Mouse (Mus musculus) adrenal gland, postnatal 4 days (tissue): ENCODE measurements at regions not wholly inside any gene's neighbourhood (a gene's known extent, or its start where the extent isn't known, plus 50 kb on each side); places are given as distances from the start of the nearest gene placed in this dataset.
"Not testable (repeated sequence)": the region's sequence is repeated elsewhere in the genome, so short reads cannot be mapped to it uniquely, and the experiment has no call there.

ENCODE experiments used
- DNase-seq, 2 experiments: peaks; one replicate each; pipeline ENCODE4 v3.0.0; 2021 to 2022; ENCODE audit warnings: low spot score in 2 of 2, mixed read lengths in 2 of 2

- DNase-seq, result no peak
These were observed 928.4 kb upstream of the Mms22l start for GRCm38 (mm10) chr4:23567827-23568226.

GRCm38 (mm10) chr4:23573013-23573412 lies 923.2 kb upstream of the Mms22l start:
- DNase-seq, result no peak

- no peak for DNase-seq
These were observed 908.8 kb upstream of the Mms22l start for GRCm38 (mm10) chr4:23587412-23587811.

GRCm38 (mm10) chr4:23590883-23591282 lies 905.4 kb upstream of the Mms22l start:
- no peak for DNase-seq

- DNase-seq, result no peak
These were observed 904.7 kb upstream of the Mms22l start for GRCm38 (mm10) chr4:23591593-23591992.

GRCm38 (mm10) chr4:23600070-23600469 lies 896.2 kb upstream of the Mms22l start:
- DNase-seq, result no peak

- no peak for DNase-seq
These were observed 894.6 kb upstream of the Mms22l start for GRCm38 (mm10) chr4:23601426-23602293.

GRCm38 (mm10) chr4:23602294-23602932 lies 893.8 kb upstream of the Mms22l start:
- no peak for DNase-seq

GRCm38 (mm10) chr4:23607348-23607747 lies 888.9 kb upstream of the Mms22l start:
- DNase-seq, result no peak

- DNase-seq, result no peak
These were observed 875.0 kb upstream of the Mms22l start for GRCm38 (mm10) chr4:23621208-23621607.

GRCm38 (mm10) chr4:23622231-23622630 lies 874.0 kb upstream of the Mms22l start:
- no peak for DNase-seq

GRCm38 (mm10) chr4:23636231-23636928 lies 859.9 kb upstream of the Mms22l start:
- no peak for DNase-seq

- no peak for DNase-seq
These were observed 859.4 kb upstream of the Mms22l start for GRCm38 (mm10) chr4:23636929-23637235.

- not testable (repeated sequence) for DNase-seq
These were observed 839.6 kb upstream of the Mms22l start for GRCm38 (mm10) chr4:23656671-23657070.

GRCm38 (mm10) chr4:23668896-23669295 lies 827.4 kb upstream of the Mms22l start:
- DNase-seq, result no peak

- no peak for DNase-seq
These were observed 792.6 kb upstream of the Mms22l start for GRCm38 (mm10) chr4:23703626-23704025.

- no peak for DNase-seq
These were observed 785.5 kb upstream of the Mms22l start for GRCm38 (mm10) chr4:23710716-23711115.

- no peak for DNase-seq
These were observed 782.4 kb upstream of the Mms22l start for GRCm38 (mm10) chr4:23713781-23714415.

GRCm38 (mm10) chr4:23727846-23728245 lies 768.4 kb upstream of the Mms22l start:
- DNase-seq, result no peak

GRCm38 (mm10) chr4:23732471-23732870 lies 763.8 kb upstream of the Mms22l start:
- DNase-seq, result no peak

- no peak for DNase-seq
These were observed 752.2 kb upstream of the Mms22l start for GRCm38 (mm10) chr4:23744079-23744478.

- no peak for DNase-seq
These were observed 738.2 kb upstream of the Mms22l start for GRCm38 (mm10) chr4:23758005-23758404.
